Mouse (Mus musculus) hindbrain, embryonic 10.5 days (tissue): Measurements from ENCODE around the gene Wdr5b. TPM values are rescaled to one million over a fixed set of nuclear protein-coding genes. Genes with fewer than 3 reads are reported as not detected.

ENCODE experiments used
- DNase-seq: peaks from one replicate; pipeline ENCODE4 v3.0.0-alpha.2; 2017; ENCODE audit warnings: low spot score
- H3K27ac ChIP-seq: fragments of 300-500 bp; sonication (generic); 2 replicates; pipeline ENCODE4 v1.5.1; 2016; ENCODE audit warnings: mild to moderate bottlenecking, moderate library complexity
- H3K27me3 ChIP-seq: fragments of 300-500 bp; sonication (generic); 2 replicates; pipeline ENCODE4 v1.6.1; 2016; ENCODE audit warnings: mild to moderate bottlenecking; ENCODE audit not compliant: poor library complexity, insufficient read depth, severe bottlenecking
- H3K36me3 ChIP-seq: fragments of 300-500 bp; sonication (generic); 2 replicates; pipeline ENCODE4 v1.6.1; 2016; ENCODE audit warnings: mild to moderate bottlenecking, moderate library complexity
- H3K4me1 ChIP-seq: fragments of 300-500 bp; sonication (generic); replicated peaks from 2 replicates; pipeline ENCODE4 v1.6.1; 2016; ENCODE audit warnings: mild to moderate bottlenecking
- H3K4me3 ChIP-seq: fragments of 300-500 bp; sonication (generic); 2 replicates; pipeline ENCODE4 v1.5.1; 2016; ENCODE audit warnings: mild to moderate bottlenecking, moderate library complexity
- H3K9me3 ChIP-seq: fragments of 300-500 bp; sonication (generic); 2 replicates; pipeline ENCODE4 v1.6.1; 2016; ENCODE audit warnings: mild to moderate bottlenecking, moderate library complexity
- WGBS: fragments of 180-500 bp; shearing (Covaris S2); methylation state at CpG from one replicate; pipeline ENCODE4 v1.1.7; 2016; 5-methylcytosine and 5-hydroxymethylcytosine counted together
- polyA plus RNA-seq: library from polyadenylated mRNA; unstranded; fragments of >200 nt; fragmentation: Nextera tagmentation; extraction: Ambion mirVana; gene quantifications from 2 replicates; pipeline ENCODE4 v1.2.1, GENCODE M21; 2016

The Wdr5b gene
- polyA plus RNA-seq, 1 experiment from 2014 or later = 10.2 TPM

GRCm38 (mm10) chr16:36074772-36075171 lies 33.8 kb downstream of the Wdr5b start:
- Histone ChIP-seq H3K4me3 (no peak overlapping the region), H3K4me1 (peaks cover 15% of the 10 kb centered on the region), H3K36me3 (peaks cover 6% of the 10 kb centered on the region; the same call in 1 of the 2 replicates), H3K27me3 (no peaks in the 10 kb centered on the region), H3K27ac (no peak overlapping the region), H3K9me3 (no peaks in the 10 kb centered on the region)
- no peak for DNase-seq
- WGBS = 92% methylated on average over 3 of the region's 3 CpGs

- no peaks in the 10 kb centered on the region for H3K27me3 ChIP-seq
- 97% methylated on average over 3 of the region's 3 CpGs for WGBS
- H3K36me3 ChIP-seq = peaks cover 28% of the 10 kb centered on the region
- no peak for DNase-seq
- no peak overlapping the region for H3K4me3 ChIP-seq
- no peak overlapping the region for H3K27ac ChIP-seq
- no peaks in the 10 kb centered on the region for H3K4me1 ChIP-seq
- H3K9me3 ChIP-seq = no peaks in the 10 kb centered on the region
Observed at GRCm38 (mm10) chr16:36079916-36080315, 38.9 kb downstream of the Wdr5b start.

- Histone ChIP-seq H3K36me3 (peaks cover 90% of the 10 kb centered on the region), H3K4me1 (no peaks in the 10 kb centered on the region), H3K9me3 (no peaks in the 10 kb centered on the region), H3K4me3 (no peak overlapping the region), H3K27me3 (no peaks in the 10 kb centered on the region), H3K27ac (no peak overlapping the region)
- DNase-seq = no peak
- 94% methylated on average over 4 of the region's 4 CpGs for WGBS
Observed at GRCm38 (mm10) chr16:36087846-36088245, 46.9 kb downstream of the Wdr5b start.

- no peak for DNase-seq
- no peaks in the 10 kb centered on the region for H3K27me3 ChIP-seq
- no peak overlapping the region for H3K27ac ChIP-seq
- peaks cover 78% of the 10 kb centered on the region for H3K36me3 ChIP-seq
- H3K9me3 ChIP-seq = no peaks in the 10 kb centered on the region
- no peak overlapping the region for H3K4me3 ChIP-seq
- H3K4me1 ChIP-seq = no peaks in the 10 kb centered on the region
- 90% methylated on average over 7 of the region's 7 CpGs for WGBS
Observed at GRCm38 (mm10) chr16:36089065-36089464, 48.1 kb downstream of the Wdr5b start.

- WGBS = 83% methylated on average over 8 of the region's 8 CpGs
- H3K27me3 ChIP-seq = no peaks in the 10 kb centered on the region
- DNase-seq = no peak
- no peaks in the 10 kb centered on the region for H3K4me1 ChIP-seq
- H3K9me3 ChIP-seq = no peaks in the 10 kb centered on the region
- peaks cover 69% of the 10 kb centered on the region for H3K36me3 ChIP-seq
- no peak overlapping the region for H3K4me3 ChIP-seq
- no peak overlapping the region for H3K27ac ChIP-seq
Observed at GRCm38 (mm10) chr16:36089850-36090616, 49.0 kb downstream of the Wdr5b start.

GRCm38 (mm10) chr16:36090785-36091509 lies 50.0 kb downstream of the Wdr5b start:
- WGBS = 92% methylated on average over 11 of the region's 11 CpGs
- peaks cover 60% of the 10 kb centered on the region for H3K36me3 ChIP-seq

More at GRCm38 (mm10) chr16:36090785-36091509, 50.0 kb downstream of the Wdr5b start:
- H3K9me3 ChIP-seq = no peaks in the 10 kb centered on the region
- DNase-seq = no peak
- H3K4me3 ChIP-seq = no peak overlapping the region
- no peak overlapping the region for H3K27ac ChIP-seq
- no peaks in the 10 kb centered on the region for H3K4me1 ChIP-seq
- no peaks in the 10 kb centered on the region for H3K27me3 ChIP-seq

Other genes with a start within 250 kb of the Wdr5b start
- gene Parp14, start 169.6 kb upstream of the Wdr5b start, polyA plus RNA-seq = 0.18 and 0.21 TPM in 2 replicates
- gene Parp9, start 102.7 kb upstream of the Wdr5b start, polyA plus RNA-seq = 2.0 and 2.2 TPM in 2 replicates
- gene Dtx3l, start 102.0 kb upstream of the Wdr5b start, polyA plus RNA-seq = 1.3 and 2.4 TPM in 2 replicates
- gene Kpna1, start 62.4 kb upstream of the Wdr5b start, polyA plus RNA-seq = 65.8 and 76.5 TPM in 2 replicates
- gene Fam162a, start 30.4 kb downstream of the Wdr5b start, polyA plus RNA-seq = 250 and 319 TPM in 2 replicates
- gene Ccdc58, start 30.5 kb downstream of the Wdr5b start, polyA plus RNA-seq = 81.4 and 96.2 TPM in 2 replicates
- gene Csta1, start 90.1 kb downstream of the Wdr5b start, polyA plus RNA-seq = not detected in 2 replicates
- not detected in 2 replicates for gene Stfa2l1, start 115.6 kb downstream of the Wdr5b start, polyA plus RNA-seq
- not detected in 2 replicates for gene Gm5483, start 143.0 kb downstream of the Wdr5b start, polyA plus RNA-seq
- not detected in 2 replicates for gene Gm5416, start 169.2 kb downstream of the Wdr5b start, polyA plus RNA-seq
- not detected in 2 replicates for gene 2010005H15Rik, start 180.3 kb downstream of the Wdr5b start, polyA plus RNA-seq
- gene Stfa1, start 235.8 kb downstream of the Wdr5b start, polyA plus RNA-seq = 0.26 and 0.66 TPM in 2 replicates